Mouse (Mus musculus): ENCODE results near the gene Gale.

GRCm38 (mm10) chr4:135938858-135939257 is 24.7 kb upstream of the Gale start:
- TF ChIP-seq POLR2A (IDR thresholded peaks at IDR 0.05; ENCODE audit: insufficient read depth, low read depth, low read length) (no peak), CTCF (IDR thresholded peaks at IDR 0.05; ENCODE audit: insufficient read depth, low read depth, low read length) (no peak)

All from olfactory bulb, adult 2 months (tissue).